Mouse (Mus musculus) mouse embryonic stem cell (cell line): ENCODE results near the gene Mup18.
"Not testable (repeated sequence)": the region's sequence is repeated elsewhere in the genome, so short reads cannot be mapped to it uniquely, and the experiment has no call there.

Experiments
- in situ Hi-C, 2 experiments: fragments of 300-500 bp; cut with MboI; formaldehyde crosslinking; loops; 1 replicate in 1 of 2; 3 replicates in 1 of 2; pipeline ENCODE4 v1.14.3; 2019 to 2020; ENCODE audit warnings: low sequenced_read_pairs in 2 of 2, low pct_unique_long_range_greater_than_20kb in 1 of 2, mixed read lengths in 1 of 2; ENCODE audit not compliant: unreplicated experiment in 1 of 2

The Mup18 gene

DNA sequence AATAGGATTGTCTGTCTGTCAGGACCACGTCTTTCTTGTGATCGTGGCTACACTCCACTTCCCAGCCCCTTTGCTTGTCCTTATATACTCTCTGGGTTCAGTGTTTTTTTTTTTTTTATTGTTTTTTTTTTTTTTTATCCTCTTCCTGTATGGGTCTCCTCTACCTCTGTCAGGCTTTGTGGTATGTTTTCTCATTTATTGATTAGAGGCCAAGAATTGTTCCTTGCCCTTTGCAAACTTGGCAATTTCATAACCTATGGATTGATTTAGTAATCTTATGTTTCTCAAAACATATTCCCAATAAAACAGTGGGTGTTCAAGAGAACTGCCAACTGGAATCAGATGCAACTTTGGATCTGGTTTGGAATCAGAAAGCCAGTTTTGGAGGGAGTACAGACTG, at the start of gene Mup18:
Gene Mup18, minus strand, starts transcription at position 101 of the 400 bp plus-strand sequence.
- in situ Hi-C loops = not testable (repeated sequence)

DNA sequence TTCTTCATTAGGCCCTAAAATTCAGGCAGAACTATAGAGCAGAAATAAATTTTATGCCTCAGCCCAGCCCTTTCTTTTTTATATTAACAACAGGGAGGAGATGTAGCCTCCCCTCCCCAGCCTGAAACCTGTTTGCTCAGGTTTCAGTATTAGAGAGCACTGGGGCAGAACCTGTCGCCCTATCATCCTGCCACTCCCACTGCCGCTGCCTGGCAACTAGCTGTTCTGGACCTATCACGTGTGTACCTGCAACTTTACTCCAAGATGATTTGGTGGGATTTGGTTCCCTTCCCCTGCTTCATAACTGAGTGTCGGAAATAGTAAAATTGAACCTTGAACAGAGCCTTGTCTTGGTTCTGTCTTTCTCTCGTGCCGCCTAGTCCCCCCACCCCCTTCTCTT, 40.4 kb upstream of the Mup18 start:
- in situ Hi-C loops = not testable (repeated sequence)
